Mouse (Mus musculus): ENCODE measurements around the gene Ilf2.

The Ilf2 gene

GRCm38 (mm10) chr3:90475831-90476611, at the start of gene Ilf2:
Gene Ilf2 (plus strand): TSS chr3:90476126.
- peak; percentile 94 for DNase-seq (ENCODE audit: low read depth)

- DNase-seq (ENCODE audit: low read depth), result no peak
Observed at GRCm38 (mm10) chr3:90427574-90427973, 48.4 kb upstream of the Ilf2 start.

GRCm38 (mm10) chr3:90428186-90428585, 47.7 kb upstream of the Ilf2 start:
- no peak for DNase-seq (ENCODE audit: low read depth)

- no peak for DNase-seq (ENCODE audit: low read depth)
Observed at GRCm38 (mm10) chr3:90429576-90429975, 46.4 kb upstream of the Ilf2 start.

GRCm38 (mm10) chr3:90432348-90432747, 43.6 kb upstream of the Ilf2 start:
- no peak for DNase-seq (ENCODE audit: low read depth)

- no peak for DNase-seq (ENCODE audit: low read depth)
Observed at GRCm38 (mm10) chr3:90432811-90433219, 43.1 kb upstream of the Ilf2 start.

GRCm38 (mm10) chr3:90433381-90434020, 42.4 kb upstream of the Ilf2 start, which contains the start of gene Ints3:
Gene Ints3 (minus strand): TSS chr3:90433622.
- DNase-seq (ENCODE audit: low read depth), result peak; percentile 94

- DNase-seq (ENCODE audit: low read depth), result no peak
Observed at GRCm38 (mm10) chr3:90434073-90434730, 41.7 kb upstream of the Ilf2 start.

- no peak for DNase-seq (ENCODE audit: low read depth)
Observed at GRCm38 (mm10) chr3:90437131-90437530, 38.8 kb upstream of the Ilf2 start.

GRCm38 (mm10) chr3:90440756-90441155, 35.2 kb upstream of the Ilf2 start:
- DNase-seq (ENCODE audit: low read depth), result no peak

- no peak for DNase-seq (ENCODE audit: low read depth)
Observed at GRCm38 (mm10) chr3:90443977-90444376, 31.9 kb upstream of the Ilf2 start.

- no peak for DNase-seq (ENCODE audit: low read depth)
Observed at GRCm38 (mm10) chr3:90445417-90446200, 30.3 kb upstream of the Ilf2 start.

GRCm38 (mm10) chr3:90446389-90447122, 29.4 kb upstream of the Ilf2 start:
- DNase-seq (ENCODE audit: low read depth), result no peak

- DNase-seq (ENCODE audit: low read depth), result no peak
Observed at GRCm38 (mm10) chr3:90447123-90447494, 28.8 kb upstream of the Ilf2 start.

- no peak for DNase-seq (ENCODE audit: low read depth)
Observed at GRCm38 (mm10) chr3:90448626-90449025, 27.3 kb upstream of the Ilf2 start.

GRCm38 (mm10) chr3:90450874-90451273, 25.1 kb upstream of the Ilf2 start:
- DNase-seq (ENCODE audit: low read depth), result no peak

GRCm38 (mm10) chr3:90451396-90452095, 24.4 kb upstream of the Ilf2 start:
- no peak for DNase-seq (ENCODE audit: low read depth)

- no peak for DNase-seq (ENCODE audit: low read depth)
Observed at GRCm38 (mm10) chr3:90454931-90455330, 21.0 kb upstream of the Ilf2 start.

GRCm38 (mm10) chr3:90459727-90460126, 16.2 kb upstream of the Ilf2 start:
- DNase-seq (ENCODE audit: low read depth), result no peak

GRCm38 (mm10) chr3:90460315-90460714, 15.6 kb upstream of the Ilf2 start:
- no peak for DNase-seq (ENCODE audit: low read depth)

GRCm38 (mm10) chr3:90461935-90462334, 14.0 kb upstream of the Ilf2 start:
- DNase-seq (ENCODE audit: low read depth), result no peak

Data from c-Kit-positive CD71-negative TER-119-negative erythroid progenitor cells, embryonic 14.5 days (primary cell).